Mouse (Mus musculus) CH12.LX (cell line): ENCODE measurements around the gene Trim62.

Experiments used
- CTCF ChIP-seq, 2 experiments: IDR thresholded peaks in 1 of 2; conservative IDR thresholded peaks in 1 of 2; 2 replicates each; pipeline ENCODE4 v1.5.1; 2011 to 2012; ENCODE audit warnings: low read depth in 2 of 2, low read length in 2 of 2, improper control_type of control experiment in 1 of 2, inconsistent platforms in 1 of 2, mild to moderate bottlenecking in 1 of 2, moderate library complexity in 1 of 2
- ELF1 ChIP-seq: IDR thresholded peaks from 2 replicates; pipeline ENCODE4 v1.6.1; 2014; ENCODE audit warnings: low read depth, mild to moderate bottlenecking, inconsistent platforms, low read length, improper control_type of control experiment
- JUND ChIP-seq: conservative IDR thresholded peaks from 2 replicates; pipeline ENCODE4 v1.6.1; 2011; ENCODE audit warnings: low read depth, low read length, improper control_type of control experiment
- KAT2A ChIP-seq: IDR thresholded peaks from 2 replicates; pipeline ENCODE4 v1.6.1; 2012; ENCODE audit warnings: low read length, improper control_type of control experiment, inconsistent platforms; ENCODE audit not compliant: insufficient replicate concordance
- MAFK ChIP-seq: IDR thresholded peaks from 2 replicates; pipeline ENCODE4 v1.6.1; 2011; ENCODE audit warnings: low read length, improper control_type of control experiment; ENCODE audit not compliant: insufficient replicate concordance
- MAX ChIP-seq: IDR thresholded peaks from 2 replicates; pipeline ENCODE4 v1.6.1; 2011; ENCODE audit warnings: low read length, improper control_type of control experiment
- POLR2A ChIP-seq: IDR thresholded peaks from 2 replicates; pipeline ENCODE4 v1.6.1; 2011; ENCODE audit warnings: low read depth, mild to moderate bottlenecking, improper control_type of control experiment, low read length
- POLR2AphosphoS2 ChIP-seq: IDR thresholded peaks from 2 replicates; pipeline ENCODE4 v1.6.1; 2011; ENCODE audit warnings: low read depth, low read length, improper control_type of control experiment
- TBP ChIP-seq: conservative IDR thresholded peaks from 2 replicates; pipeline ENCODE4 v1.6.1; 2011; ENCODE audit warnings: low read depth, low read length, improper control_type of control experiment
- USF1 ChIP-seq: IDR thresholded peaks from 2 replicates; pipeline ENCODE4 v1.6.1; 2014; ENCODE audit warnings: low read depth, mild to moderate bottlenecking, inconsistent platforms, low read length, improper control_type of control experiment

- no peak for TF ChIP-seq JUND
- no peak for TF ChIP-seq CTCF (conservative IDR thresholded peaks at IDR 0.05 in 1 of 2, IDR thresholded peaks at IDR 0.05 in 1 of 2; ENCODE audit: low read depth in 2 of 2, low read length in 2 of 2)
- TF ChIP-seq POLR2A, result no peak
- TF ChIP-seq USF1, result no peak
- TF ChIP-seq ELF1, result no peak
- TF ChIP-seq MAX, result no peak
- TF ChIP-seq KAT2A, result no peak
- no peak for TF ChIP-seq MAFK
- TF ChIP-seq TBP, result no peak
- TF ChIP-seq POLR2AphosphoS2, result no peak
Observed at GRCm38 (mm10) chr4:128923603-128924002, 40.2 kb downstream of the Trim62 start.
